Mouse (Mus musculus): Measurements from ENCODE around the gene Iqcd.
A peak's percentile ranks its signal among the peaks of the same experiment; 100 is the strongest.

DNA sequence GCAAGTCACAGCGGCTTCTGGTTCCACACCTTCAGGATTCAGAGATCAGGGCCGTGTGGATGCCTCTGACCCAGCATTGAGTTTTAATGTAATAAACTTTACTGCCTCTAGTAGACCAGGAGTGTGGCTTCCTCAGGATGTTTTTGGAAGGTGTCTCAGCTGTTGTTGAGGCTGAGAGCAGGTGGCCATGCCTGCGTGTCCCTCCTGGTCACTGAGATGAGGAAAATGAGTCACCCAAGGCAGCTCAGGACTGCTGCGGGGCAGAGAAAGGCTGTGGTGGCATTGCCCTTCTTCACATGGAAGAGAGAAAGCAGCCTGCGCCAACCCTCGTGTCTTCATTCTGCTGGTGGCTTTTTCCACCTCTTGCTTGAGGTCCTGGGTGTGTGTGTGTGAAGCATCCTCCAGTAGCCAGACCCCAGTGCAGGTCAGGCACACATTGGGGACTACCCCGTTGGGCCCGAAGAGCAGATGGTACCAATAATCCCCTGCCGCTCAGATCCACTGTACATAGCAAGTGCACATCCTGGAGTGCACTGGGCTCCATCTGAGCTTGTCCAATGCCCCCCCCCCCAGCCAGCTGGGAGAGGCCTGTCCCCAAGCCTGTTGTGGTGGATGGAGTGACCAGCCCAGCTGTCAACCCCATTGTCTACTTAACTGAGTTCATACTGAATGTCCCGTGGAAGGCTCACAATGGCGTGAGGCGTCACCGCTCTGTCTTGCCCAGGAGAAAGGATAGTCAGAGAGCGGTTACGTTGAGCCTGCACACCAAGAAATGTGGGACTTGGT is 38.9 kb downstream of the Iqcd start:
- TF ChIP-seq USF1 (IDR thresholded peaks at IDR 0.05; ENCODE audit: low read depth) (no peak), POLR2A (IDR thresholded peaks at IDR 0.05; ENCODE audit: insufficient read length, low read depth) (no peak), SRF (IDR thresholded peaks at IDR 0.05; ENCODE audit: control insufficient read depth, insufficient read length, low read depth) (no peak), MYOD1 (IDR thresholded peaks at IDR 0.05; ENCODE audit: control insufficient read depth in 1 of 3, insufficient read length in 2 of 3, low read depth in 2 of 3) (peak in 2 of 3 experiments; percentile 57 to 82), E2F4 (IDR thresholded peaks at IDR 0.05; ENCODE audit: insufficient read depth) (no peak), TCF12 (IDR thresholded peaks at IDR 0.05; ENCODE audit: insufficient read depth, poor library complexity, severe bottlenecking) (no peak), MAX (IDR thresholded peaks at IDR 0.05; ENCODE audit: low read depth) (no peak), MYOG (IDR thresholded peaks at IDR 0.05; ENCODE audit: control insufficient read depth in 1 of 3, insufficient read depth in 1 of 3, insufficient read length in 2 of 3, low read depth in 2 of 3) (peak in 1 of 3 experiments; percentile 58), TCF3 (IDR thresholded peaks at IDR 0.05; ENCODE audit: insufficient read length, low read depth) (no peak), POLR2AphosphoS2 (IDR thresholded peaks at IDR 0.05; ENCODE audit: insufficient read length, low read depth) (no peak), CEBPB (IDR thresholded peaks at IDR 0.05; ENCODE audit: insufficient read depth, poor library complexity, severe bottlenecking) (no peak)
